Mouse (Mus musculus) heart, embryonic 15.5 days (tissue): ENCODE data around the gene Smco2. TPM values are rescaled to one million over a fixed set of nuclear protein-coding genes. Genes with fewer than 3 reads are reported as not detected.
A peak's percentile ranks its signal among the peaks of the same experiment; 100 is the strongest.
"Not testable (repeated sequence)": the region's sequence is repeated elsewhere in the genome, so short reads cannot be mapped to it uniquely, and the experiment has no call there.

ENCODE experiments used
- ATAC-seq: fragments of 200-750 bp; cut with Nextera tagmentation; replicated peaks from 2 replicates; pipeline ENCODE4 v1.8.0; 2017; ENCODE audit warnings: low read depth, moderate TSS enrichment; ENCODE audit not compliant: insufficient number of reproducible peaks, insufficient read depth, low FRiP score
- H3K27ac ChIP-seq: fragments of 300-500 bp; sonication (generic); 2 replicates; pipeline ENCODE4 v1.5.1; 2015; ENCODE audit warnings: mild to moderate bottlenecking, inconsistent platforms
- H3K27me3 ChIP-seq: fragments of 300-500 bp; sonication (generic); 2 replicates; pipeline ENCODE4 v1.6.1; 2015; ENCODE audit warnings: inconsistent platforms
- H3K36me3 ChIP-seq: fragments of 300-500 bp; sonication (generic); 2 replicates; pipeline ENCODE4 v1.6.1; 2015; ENCODE audit warnings: mild to moderate bottlenecking, inconsistent platforms
- H3K4me1 ChIP-seq: fragments of 300-500 bp; sonication (generic); replicated peaks from 2 replicates; pipeline ENCODE4 v1.6.1; 2015; ENCODE audit warnings: inconsistent platforms
- H3K4me2 ChIP-seq: fragments of 300-500 bp; sonication (generic); 2 replicates; pipeline ENCODE4 v1.6.1; 2015; ENCODE audit warnings: inconsistent platforms, mild to moderate bottlenecking, moderate library complexity
- H3K4me3 ChIP-seq: fragments of 300-500 bp; sonication (generic); 2 replicates; pipeline ENCODE4 v1.5.1; 2015; ENCODE audit warnings: mild to moderate bottlenecking, inconsistent platforms
- H3K9ac ChIP-seq: fragments of 300-500 bp; sonication (generic); 2 replicates; pipeline ENCODE4 v1.6.1; 2015; ENCODE audit warnings: mild to moderate bottlenecking, inconsistent platforms
- H3K9me3 ChIP-seq: fragments of 300-500 bp; sonication (generic); replicated peaks from 2 replicates; pipeline ENCODE4 v1.6.1; 2016; ENCODE audit warnings: inconsistent platforms
- WGBS: fragments of 180-500 bp; shearing (Covaris S2); methylation state at CpG from one replicate; pipeline ENCODE4 v1.1.7; 2015; ENCODE audit warnings: mixed read lengths; 5-methylcytosine and 5-hydroxymethylcytosine counted together
- polyA plus RNA-seq: library from polyadenylated mRNA; unstranded; fragments of >200 nt; fragmentation: Nextera tagmentation; extraction: Ambion mirVana; gene quantifications from 2 replicates; pipeline ENCODE4 v1.2.1, GENCODE M21; 2015

Smco2 gene
- polyA plus RNA-seq, 1 experiment from 2014 or later = 0.53 TPM

DNA sequence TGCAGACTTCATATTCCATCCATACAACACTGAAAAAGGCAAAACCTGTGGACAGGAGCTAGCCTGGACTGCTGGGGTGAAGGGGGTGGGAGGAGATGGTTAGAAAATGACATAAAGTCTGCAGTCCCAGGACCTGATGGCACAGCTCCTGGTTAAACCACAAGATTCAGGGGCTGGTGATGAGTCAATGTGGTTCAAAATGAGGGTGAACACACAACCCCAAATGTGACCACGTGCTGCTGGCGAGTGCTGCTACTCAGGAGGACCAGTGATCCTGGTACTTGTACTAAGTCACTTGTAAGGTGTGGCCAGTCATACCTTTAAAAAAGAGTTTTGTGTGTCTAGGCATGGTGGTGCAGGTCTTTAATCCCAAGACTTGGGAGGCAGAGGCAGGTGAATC is 13.2 kb downstream of the Smco2 start:
- WGBS = 85% methylated on average over 2 of the region's 2 CpGs
- no peak overlapping the region for H3K4me3 ChIP-seq
- no peak for ATAC-seq
- no peaks in the 10 kb centered on the region for H3K9me3 ChIP-seq
- H3K4me1 ChIP-seq = no peaks in the 10 kb centered on the region
- no peaks in the 10 kb centered on the region for H3K27me3 ChIP-seq
- no peak overlapping the region for H3K9ac ChIP-seq
- no peak overlapping the region for H3K4me2 ChIP-seq
- no peaks in the 10 kb centered on the region for H3K36me3 ChIP-seq
- H3K27ac ChIP-seq = no peak overlapping the region

DNA sequence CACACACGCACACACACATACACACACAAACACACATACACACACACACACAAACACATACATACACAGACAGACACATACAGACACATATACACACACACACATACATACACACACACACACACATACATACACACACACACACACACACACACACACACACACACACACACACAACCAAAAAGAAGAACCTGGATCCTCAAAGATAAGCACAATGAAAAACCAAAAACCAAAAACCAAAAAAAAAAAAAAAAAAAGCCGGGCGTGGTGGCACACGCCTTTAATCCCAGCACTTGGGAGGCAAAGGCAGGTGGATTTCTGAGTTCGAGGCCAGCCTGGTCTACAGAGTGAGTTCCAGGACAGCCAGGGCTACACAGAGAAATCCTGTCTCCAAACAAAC is 14.5 kb downstream of the Smco2 start:
- not testable (repeated sequence) for H3K4me2 ChIP-seq, ATAC-seq, H3K27ac ChIP-seq, H3K4me1 ChIP-seq, H3K36me3 ChIP-seq, H3K27me3 ChIP-seq, H3K4me3 ChIP-seq, H3K9ac ChIP-seq, H3K9me3 ChIP-seq
- 80% methylated on average over 5 of the region's 5 CpGs for WGBS

DNA sequence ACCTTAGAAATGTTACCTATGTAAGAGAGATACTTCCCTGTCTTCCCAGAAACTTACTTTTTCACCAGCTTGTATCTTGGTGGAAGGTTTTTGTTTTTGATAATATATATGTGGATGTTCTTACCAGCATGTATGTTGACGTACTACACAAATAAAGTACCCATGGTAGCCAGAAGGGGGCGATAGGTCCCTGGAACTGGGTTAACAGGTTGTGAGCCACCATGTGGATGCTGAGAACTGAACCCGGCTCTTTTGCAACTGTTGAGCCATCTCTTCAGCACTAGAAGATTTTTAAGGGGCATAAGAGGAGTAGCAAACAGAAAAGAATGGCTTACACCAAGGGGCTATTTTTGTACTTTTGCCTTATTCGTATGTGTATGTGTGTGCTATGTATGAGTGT is 15.8 kb downstream of the Smco2 start:
- no peaks in the 10 kb centered on the region for H3K27me3 ChIP-seq
- H3K9me3 ChIP-seq = no peaks in the 10 kb centered on the region
- no peak overlapping the region for H3K4me2 ChIP-seq
- H3K4me3 ChIP-seq = no peak overlapping the region
- H3K36me3 ChIP-seq = no peaks in the 10 kb centered on the region
- WGBS = 75% methylated on average over 4 of the region's 4 CpGs
- H3K4me1 ChIP-seq = no peaks in the 10 kb centered on the region
- no peak overlapping the region for H3K27ac ChIP-seq
- H3K9ac ChIP-seq = no peak overlapping the region
- no peak for ATAC-seq

DNA sequence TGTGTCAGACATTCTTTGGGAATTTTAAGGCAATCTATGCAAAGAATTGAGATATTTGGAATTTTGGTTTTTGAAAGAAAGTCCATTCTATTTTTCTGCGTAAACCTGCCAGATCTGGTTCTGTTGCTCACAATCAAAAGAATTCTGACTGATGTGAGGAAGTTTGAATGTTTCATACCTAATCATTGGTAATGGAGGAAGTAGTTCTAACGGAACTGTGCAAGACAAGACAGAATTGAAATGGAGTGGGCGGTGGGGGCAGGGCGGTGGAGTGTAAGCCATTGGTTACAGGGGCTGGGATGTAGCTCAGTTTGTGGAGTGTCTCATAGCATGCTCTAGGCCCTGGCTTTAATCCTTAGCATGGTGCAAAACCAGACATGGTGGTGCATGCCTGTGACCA is 22.1 kb downstream of the Smco2 start:
- Histone ChIP-seq H3K4me1 (0 out of 2 replicates have a peak, but pooled peaks cover 7% of the 10 kb centered on the region), H3K9ac (no peak overlapping the region), H3K27ac (no peak overlapping the region), H3K36me3 (no peaks in the 10 kb centered on the region), H3K27me3 (no peaks in the 10 kb centered on the region), H3K4me3 (no peak overlapping the region), H3K9me3 (0 out of 2 replicates have a peak, but pooled peaks cover 3% of the 10 kb centered on the region), H3K4me2 (no peak overlapping the region)
- no peak for ATAC-seq
- WGBS = 91% methylated on average over 4 of the region's 4 CpGs

DNA sequence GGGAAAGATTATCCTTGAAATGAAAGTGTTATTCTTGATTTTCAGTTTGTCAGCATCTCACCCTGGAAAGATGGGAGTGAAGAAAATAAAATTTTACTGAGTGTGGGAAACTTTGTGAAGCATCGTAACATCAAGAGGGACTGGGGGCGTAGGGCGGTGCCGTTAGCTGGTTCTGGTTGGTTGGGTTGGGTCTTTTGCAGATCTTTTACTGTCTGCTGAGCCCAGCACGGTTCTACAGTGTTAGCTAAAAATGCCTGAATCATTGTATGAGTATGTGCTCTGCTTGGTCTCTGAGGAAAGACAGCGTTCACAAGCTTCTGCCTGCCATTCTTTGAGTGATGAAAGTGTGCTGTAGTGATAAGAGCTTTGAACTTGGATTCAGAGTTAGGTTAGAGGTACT is 24.5 kb downstream of the Smco2 start:
- Histone ChIP-seq H3K27ac (no peak overlapping the region), H3K4me2 (no peak overlapping the region), H3K4me3 (no peak overlapping the region), H3K9me3 (0 out of 2 replicates have a peak, but pooled peaks cover 5% of the 10 kb centered on the region), H3K9ac (no peak overlapping the region), H3K27me3 (no peaks in the 10 kb centered on the region), H3K36me3 (no peaks in the 10 kb centered on the region), H3K4me1 (peaks cover 24% of the 10 kb centered on the region)
- WGBS = 61% methylated on average over 6 of the region's 6 CpGs
- no peak; the same call in 1 of the 2 replicates for ATAC-seq

DNA sequence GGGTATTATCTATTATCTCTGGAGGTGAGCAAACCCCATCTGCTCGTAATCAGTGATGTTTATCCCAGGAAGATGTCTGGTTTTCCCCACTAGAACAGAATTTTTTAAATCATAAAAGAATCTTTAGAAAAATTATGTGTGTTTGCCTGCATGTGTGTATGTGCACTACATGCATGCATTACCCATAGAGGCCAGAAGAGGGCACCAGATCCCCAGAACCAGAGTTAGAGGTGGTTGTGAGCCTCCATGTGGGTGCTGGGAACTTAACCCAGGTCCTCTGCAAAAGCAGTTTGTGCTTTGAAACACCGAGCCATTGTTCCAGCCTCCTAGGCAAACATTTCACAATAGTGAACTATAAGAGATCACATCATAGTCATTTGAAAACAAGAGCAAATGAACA is 26.9 kb downstream of the Smco2 start:
- no peak overlapping the region for H3K4me3 ChIP-seq
- H3K4me2 ChIP-seq = no peak overlapping the region
- whole genome bisulfite sequencing = 95% methylated on average over 2 of the region's 2 CpGs
- no peaks in the 10 kb centered on the region for H3K36me3 ChIP-seq
- no peak overlapping the region for H3K9ac ChIP-seq
- H3K27ac ChIP-seq = peak overlapping the region; percentile 39; the same call in 1 of the 2 replicates
- ATAC-seq = no peak
- H3K9me3 ChIP-seq = 0 out of 2 replicates have a peak, but pooled peaks cover 5% of the 10 kb centered on the region
- H3K27me3 ChIP-seq = no peaks in the 10 kb centered on the region
- H3K4me1 ChIP-seq = peaks cover 24% of the 10 kb centered on the region

DNA sequence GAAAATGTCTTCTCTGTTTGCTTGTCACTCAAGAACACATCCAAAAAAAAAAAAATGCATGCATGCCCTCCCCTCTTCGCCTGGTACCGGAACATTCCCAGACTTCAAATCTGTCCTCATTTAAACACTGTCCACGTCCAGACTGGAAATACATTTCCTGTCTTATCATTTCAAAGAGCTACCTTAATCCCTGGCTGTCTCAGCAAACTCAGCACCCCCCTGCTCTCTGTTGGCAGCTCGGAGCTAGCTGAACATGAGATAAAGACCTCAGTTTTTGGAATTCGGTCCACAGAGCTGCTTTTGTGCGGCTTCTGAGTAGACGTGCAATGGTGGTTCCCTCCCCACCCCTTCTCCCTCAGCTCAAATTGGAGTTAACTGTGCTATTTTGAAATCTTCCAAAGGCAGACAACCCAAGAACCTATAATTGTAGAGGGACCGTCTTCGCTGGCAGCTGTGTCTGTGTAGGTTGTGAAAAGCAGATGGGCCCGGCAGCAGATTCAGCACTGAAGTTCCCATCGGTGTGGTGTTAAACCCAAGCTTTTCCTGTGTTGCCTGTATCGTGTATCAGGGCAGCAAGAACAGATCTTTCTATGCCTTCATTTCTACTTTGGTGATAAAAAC is 27.6 kb downstream of the Smco2 start:
- Histone ChIP-seq H3K9ac (no peak overlapping the region), H3K27me3 (no peaks in the 10 kb centered on the region), H3K4me1 (peaks cover 25% of the 10 kb centered on the region), H3K36me3 (no peaks in the 10 kb centered on the region), H3K4me3 (no peak overlapping the region), H3K27ac (peak overlapping the region; percentile 62), H3K9me3 (0 out of 2 replicates have a peak, but pooled peaks cover 5% of the 10 kb centered on the region), H3K4me2 (peak overlapping the region; percentile 4; the same call in 1 of the 2 replicates)
- no peak; the same call in 1 of the 2 replicates for ATAC-seq
- 45% methylated on average over 12 of the region's 12 CpGs for WGBS

DNA sequence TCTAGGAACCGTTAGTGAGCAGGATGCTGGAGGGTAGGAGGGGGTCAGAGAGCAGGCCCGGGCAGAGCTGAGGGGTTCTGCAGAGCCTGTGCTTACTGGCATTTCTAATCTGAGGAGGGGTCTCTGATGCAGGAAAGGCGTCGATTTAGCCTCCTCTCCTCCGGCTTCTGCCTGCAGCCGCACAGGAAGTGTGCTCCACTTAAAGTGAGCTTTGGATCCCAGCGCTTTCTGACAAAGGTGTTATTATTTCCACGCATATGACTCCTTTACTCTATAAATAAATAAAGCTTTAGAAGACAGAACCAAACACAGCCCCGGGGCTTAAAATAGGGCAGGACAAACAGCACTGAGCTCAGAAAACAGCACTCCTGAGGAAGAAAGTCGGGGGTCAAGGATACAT is 29.0 kb downstream of the Smco2 start:
- Histone ChIP-seq H3K4me3 (no peak overlapping the region), H3K27me3 (no peaks in the 10 kb centered on the region), H3K4me1 (peaks cover 27% of the 10 kb centered on the region), H3K9me3 (0 out of 2 replicates have a peak, but pooled peaks cover 5% of the 10 kb centered on the region), H3K36me3 (no peaks in the 10 kb centered on the region), H3K27ac (no peak overlapping the region), H3K4me2 (no peak overlapping the region), H3K9ac (no peak overlapping the region; the same call in 1 of the 2 replicates)
- ATAC-seq = no peak
- WGBS = 47% methylated on average over 10 of the region's 10 CpGs

DNA sequence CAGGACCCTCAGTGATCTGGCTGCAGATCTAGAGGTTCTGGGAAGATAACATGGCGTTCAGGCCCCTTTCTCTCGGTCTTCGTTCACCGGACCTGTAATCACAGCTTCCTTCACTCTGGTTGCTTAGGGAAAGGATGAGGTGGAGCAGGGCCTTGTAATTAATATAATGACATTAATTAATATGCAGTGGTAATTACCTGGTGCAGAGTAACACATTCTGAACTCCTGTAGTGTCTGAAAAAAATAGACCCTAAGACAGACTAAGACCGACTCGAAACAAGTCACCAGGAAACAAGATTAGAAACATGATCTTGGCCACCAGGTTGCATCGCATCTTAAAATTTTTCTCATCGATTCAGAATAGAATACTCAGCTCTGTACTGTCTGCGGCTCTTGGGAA is 30.0 kb downstream of the Smco2 start:
- WGBS = 80% methylated on average over 9 of the region's 9 CpGs
- no peak overlapping the region for H3K4me3 ChIP-seq
- H3K27me3 ChIP-seq = no peaks in the 10 kb centered on the region

DNA sequence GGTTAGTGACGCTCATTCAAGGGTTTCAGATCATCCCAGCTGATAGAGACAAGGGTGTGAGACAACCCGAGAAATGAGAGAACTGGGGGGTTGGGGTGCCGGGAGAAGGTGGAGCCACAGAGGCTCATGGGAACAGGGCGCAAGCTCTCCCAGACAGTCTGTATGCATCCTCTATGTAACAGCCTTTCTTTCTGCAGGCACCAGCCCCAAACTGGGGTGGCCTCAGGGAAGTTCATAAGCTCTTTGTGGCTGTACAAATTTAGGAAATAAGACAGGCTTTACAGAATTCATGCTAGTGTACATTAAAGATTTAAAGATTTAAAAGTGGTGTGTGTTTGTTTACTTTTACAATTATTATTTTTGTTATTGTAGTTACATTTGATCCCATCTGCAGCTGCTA is 30.4 kb downstream of the Smco2 start:
- Histone ChIP-seq H3K27ac (no peak overlapping the region), H3K4me2 (no peak overlapping the region), H3K27me3 (no peaks in the 10 kb centered on the region), H3K4me1 (peaks cover 29% of the 10 kb centered on the region), H3K9ac (no peak overlapping the region), H3K9me3 (0 out of 2 replicates have a peak, but pooled peaks cover 5% of the 10 kb centered on the region), H3K4me3 (no peak overlapping the region), H3K36me3 (no peaks in the 10 kb centered on the region)
- ATAC-seq = no peak
- 74% methylated on average over 4 of the region's 4 CpGs for WGBS

More for the DNA sequence above, 30.0 kb downstream of the Smco2 start:
- Histone ChIP-seq H3K9me3 (0 out of 2 replicates have a peak, but pooled peaks cover 5% of the 10 kb centered on the region), H3K4me2 (no peak overlapping the region), H3K36me3 (no peaks in the 10 kb centered on the region), H3K27ac (no peak overlapping the region), H3K4me1 (peaks cover 29% of the 10 kb centered on the region), H3K9ac (no peak overlapping the region)
- ATAC-seq = no peak

DNA sequence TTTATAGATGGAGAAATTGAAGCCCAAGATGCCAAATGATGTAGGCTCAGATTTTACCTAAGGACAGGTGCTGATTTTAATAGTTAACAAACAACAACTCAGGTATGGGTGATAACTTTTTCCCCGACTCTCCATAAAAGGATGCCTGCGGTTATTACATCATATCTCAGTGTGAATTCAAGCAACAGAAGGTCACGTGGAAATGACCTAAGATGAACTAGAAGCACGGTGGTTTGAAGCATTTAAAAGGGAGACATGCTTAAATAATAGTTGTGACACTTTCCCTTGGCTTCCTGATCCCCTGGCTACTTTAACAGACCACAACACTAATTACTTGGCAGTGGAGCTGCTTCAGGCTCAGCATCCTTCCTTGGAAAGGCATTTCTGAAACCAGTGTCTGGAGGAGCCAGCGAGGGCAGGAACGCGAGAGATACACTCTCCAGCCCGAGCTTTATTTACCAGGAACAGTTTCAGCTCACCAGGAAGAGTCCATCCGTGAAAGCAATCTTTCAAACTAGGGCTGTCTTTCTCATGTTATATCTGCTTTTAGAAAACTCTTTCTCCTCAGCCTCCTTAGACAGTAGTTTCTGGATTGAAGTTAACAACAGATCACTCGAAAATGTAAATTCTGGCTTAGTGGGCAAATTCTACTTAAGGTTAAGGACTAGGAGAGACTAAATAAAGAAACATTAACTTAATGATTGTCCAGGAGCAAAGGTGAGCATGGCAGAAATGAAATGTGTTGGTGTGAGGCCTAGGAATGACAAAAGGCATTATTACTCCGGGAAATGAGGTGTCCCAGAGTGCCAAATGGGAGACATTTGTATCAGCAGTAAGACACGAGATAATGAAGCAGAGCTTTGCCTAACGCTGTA is 32.2 kb downstream of the Smco2 start:
- peaks cover 29% of the 10 kb centered on the region for H3K4me1 ChIP-seq
- H3K4me3 ChIP-seq = no peak overlapping the region
- H3K9ac ChIP-seq = no peak overlapping the region
- H3K27me3 ChIP-seq = no peaks in the 10 kb centered on the region
- 47% methylated on average over 13 of the region's 13 CpGs for WGBS
- H3K4me2 ChIP-seq = no peak overlapping the region
- H3K36me3 ChIP-seq = no peaks in the 10 kb centered on the region
- 0 out of 2 replicates have a peak, but pooled peaks cover under 1% of the 10 kb centered on the region for H3K9me3 ChIP-seq
- ATAC-seq = no peak
- no peak overlapping the region for H3K27ac ChIP-seq
